Mouse (Mus musculus) NIH3T3 (cell line): ENCODE results near the gene Tmem230.
A peak's percentile ranks its signal among the peaks of the same experiment; 100 is the strongest.

Experiments used
- DNase-seq: peaks from one replicate; pipeline ENCODE4 v3.0.0-alpha.2; 2012; ENCODE audit warnings: low read depth

Gene Tmem230

DNA sequence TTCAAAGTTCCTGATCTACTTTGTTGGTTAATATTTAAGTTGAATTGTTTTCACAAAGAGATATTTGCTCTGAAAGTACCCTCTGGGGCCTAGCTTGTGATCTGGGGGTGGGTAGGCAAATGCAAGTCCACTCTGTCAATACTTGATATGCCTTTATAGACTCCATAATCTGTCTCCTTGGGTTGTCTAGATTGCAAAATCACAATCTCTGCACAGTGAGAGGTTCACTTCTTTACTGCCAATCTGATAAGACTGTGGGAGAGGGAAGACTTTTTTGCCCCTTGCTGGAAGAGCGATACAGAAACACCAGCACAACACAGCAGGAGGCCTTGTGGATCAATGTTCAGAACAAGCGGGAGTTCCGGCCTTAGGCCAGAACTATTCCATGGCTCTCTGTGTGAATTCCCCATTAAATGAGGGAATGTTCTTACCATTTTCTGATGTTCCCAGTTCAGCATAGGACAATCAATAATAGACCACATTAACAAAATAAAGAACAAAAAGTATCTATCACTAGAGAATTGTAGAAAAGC is 15.1 kb downstream of the Tmem230 start:
- DNase-seq: no peak

DNA sequence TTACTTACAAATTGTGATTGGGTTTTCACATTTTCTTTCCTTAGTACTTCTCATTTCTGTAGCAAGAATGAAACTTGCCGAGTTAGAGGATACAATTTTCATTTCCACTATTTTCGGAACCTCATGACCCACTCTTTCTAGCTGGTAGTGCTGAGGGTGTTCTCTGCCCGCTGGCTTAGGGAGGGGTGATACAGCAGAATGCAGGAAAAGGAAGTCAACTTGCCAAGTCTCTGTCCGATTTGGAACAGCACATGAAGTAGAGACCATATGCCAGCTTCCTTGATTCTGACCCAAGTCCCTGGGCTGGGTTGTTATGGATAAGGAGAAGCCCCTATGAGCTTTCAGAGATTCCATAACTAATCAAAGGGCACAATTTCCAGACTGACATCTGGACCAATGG is 23.2 kb downstream of the Tmem230 start:
- no peak for DNase-seq

DNA sequence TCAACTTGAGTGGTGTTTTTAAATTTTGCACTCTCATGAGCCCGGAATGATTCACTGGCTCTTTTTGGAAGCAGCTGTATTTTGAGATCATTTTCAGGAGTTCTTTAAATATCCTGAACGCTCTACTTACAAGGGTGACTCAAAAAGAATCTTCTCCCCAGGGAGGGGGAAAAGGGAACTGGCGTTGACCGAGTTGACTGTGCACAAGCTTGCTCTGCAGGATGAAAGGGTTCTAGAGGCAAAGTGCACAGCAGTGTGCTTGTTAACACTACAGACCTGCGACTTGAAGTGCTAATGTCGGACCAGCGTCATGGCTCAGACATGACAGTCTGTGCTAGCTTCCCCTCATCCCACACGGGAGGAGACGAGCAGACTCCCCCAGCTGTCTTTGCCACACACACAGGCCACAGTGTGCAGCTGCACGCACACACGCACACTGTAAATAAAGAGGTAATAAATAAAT is 26.0 kb downstream of the Tmem230 start:
- DNase-seq: peak; percentile 82

DNA sequence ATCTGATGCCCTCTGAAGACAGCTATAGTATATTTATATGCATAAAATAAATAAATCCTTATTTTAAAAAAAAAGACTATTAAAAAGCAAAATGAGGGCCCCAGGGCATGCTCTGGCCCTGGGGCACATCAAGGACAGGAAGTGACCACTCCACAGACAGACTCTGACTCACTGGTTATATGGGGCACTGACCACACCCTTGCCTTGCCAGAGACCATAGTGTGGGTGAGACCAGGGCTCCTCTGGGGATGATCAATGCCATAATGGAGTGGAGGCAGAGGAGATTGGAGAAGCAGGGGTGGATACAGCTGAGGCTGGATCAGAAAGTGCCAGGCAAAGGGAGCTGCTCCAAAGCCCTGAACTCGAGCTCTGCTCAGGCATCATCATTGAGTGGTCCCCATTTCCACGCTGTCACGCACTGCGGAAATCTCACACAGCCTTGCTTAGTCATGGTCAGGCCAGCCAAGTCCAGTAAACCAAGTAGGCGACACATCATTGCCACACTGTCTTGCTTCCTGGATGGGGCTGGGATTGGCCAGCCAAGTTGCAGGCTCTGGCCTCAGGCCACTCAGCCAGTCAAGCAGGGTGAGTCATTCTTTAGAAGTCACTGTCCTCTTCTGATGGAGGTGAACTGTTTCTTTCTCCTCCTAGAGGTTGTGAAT is 35.5 kb downstream of the Tmem230 start:
- peak; percentile 79 for DNase-seq

DNA sequence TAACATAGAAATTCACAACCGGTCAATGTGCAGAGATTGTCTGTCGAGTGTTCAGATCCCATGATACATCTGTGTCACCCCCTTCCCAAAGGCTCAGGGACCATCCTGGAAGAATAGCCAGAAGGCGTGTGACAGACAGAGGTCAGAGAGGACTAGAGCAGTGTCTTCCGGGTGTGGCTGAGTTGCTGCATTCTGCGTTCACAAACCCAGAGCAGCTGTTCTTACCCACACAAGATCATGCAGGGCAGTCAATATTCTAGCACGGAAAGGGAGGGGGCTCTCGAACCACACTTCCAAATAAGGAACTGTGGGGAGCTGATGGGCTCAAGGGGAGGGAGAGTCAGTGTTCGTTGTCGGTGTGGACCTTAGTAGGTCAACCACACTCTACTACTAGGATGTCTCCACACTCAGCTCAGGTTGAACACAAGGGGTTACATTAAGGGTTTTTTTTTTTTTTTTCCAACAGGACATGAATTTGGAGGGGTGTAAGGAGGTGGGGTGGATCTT is 36.7 kb downstream of the Tmem230 start:
- DNase-seq: no peak

DNA sequence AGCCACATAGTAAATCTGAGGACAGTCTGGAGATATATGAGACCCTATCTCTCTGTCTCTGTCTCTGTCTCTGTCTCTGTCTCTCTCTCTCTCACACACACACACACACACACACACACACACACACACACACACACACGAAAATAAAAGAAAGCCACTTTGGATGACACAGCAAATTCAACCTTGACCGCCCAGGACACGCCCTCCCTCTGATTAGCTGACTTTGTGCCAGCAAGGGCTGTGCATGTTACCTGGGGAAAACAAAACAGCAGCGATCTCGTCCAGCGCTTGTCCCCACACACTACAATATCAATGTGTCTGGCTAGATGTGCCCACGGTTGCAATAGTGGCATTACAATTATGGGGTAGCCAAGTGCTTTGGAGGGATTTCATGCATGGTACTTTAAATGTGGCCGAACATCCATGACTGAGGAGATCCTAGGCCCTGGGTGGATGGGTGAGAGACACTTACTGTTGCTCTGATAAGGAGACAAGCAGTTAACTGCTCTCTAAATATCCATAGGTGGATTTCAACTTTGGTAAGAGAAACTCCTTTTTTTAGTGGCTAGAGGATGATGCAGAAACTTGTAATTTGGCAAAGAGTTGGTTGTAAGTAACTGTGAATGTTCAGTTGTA is 39.2 kb downstream of the Tmem230 start:
- DNase-seq: no peak

DNA sequence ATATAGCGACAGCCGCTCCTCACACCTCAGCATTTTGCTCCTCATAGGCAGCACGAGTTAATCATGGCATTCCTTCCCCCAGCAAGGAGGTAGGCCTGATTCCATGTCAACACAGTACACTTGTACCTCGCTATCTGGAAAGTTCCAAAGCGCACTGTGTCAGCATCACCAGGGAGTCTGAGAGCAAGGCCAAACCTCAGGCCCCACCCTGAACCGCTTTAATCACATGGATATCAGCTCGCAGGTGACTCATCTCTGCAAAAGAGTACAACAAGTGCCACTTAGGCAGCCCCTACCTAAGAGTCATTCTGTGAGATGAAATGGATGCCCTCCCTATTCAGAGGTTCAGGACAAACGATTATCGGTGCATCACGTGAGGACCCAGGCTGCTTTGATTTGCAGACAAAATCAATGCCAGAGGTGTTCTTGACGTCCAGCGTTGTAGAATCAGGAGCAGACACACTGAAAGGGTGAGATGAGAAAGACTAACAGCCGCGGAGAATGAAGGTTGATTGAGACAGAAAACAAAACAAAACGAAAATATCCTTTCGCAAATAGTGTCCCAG is 41.2 kb downstream of the Tmem230 start:
- no peak for DNase-seq

DNA sequence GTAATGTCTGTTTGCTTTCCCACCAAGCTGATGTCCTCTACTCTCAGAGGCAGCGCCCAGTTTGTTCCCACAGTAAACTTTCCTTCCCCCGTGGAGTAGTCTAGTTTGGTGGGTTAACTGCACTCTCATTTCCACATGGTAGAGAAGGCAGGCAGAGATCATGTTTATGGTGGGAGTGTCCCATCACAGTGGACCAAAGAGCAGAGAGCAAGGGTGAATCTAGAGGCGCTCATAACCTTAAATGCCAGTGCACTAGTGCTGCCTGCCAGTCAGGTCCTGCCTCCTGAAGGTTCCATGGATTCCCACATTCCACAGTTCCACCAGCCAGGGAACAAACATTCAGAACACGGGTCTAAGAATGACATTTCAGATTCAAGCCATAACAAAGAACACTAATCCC is 42.1 kb downstream of the Tmem230 start:
- DNase-seq: no peak

DNA sequence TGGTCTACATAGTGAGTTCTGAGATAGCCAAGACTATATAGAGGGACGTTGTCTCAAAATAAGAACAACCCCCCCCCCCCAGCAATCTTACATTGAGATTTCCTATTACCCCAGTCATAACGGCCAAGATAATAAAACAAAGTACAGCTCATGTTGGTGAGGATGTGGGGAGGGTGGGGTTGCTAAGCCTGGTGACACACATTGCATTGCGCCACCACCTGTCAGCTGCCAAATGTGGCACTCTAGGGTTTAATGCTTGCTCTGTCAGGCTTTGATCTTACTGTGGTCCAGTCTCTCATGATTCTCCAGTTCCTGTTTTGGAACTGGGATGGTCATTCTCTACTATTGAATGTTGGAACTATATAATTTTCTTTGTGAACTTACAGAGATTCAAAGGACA is 43.8 kb downstream of the Tmem230 start:
- peak; percentile 41 for DNase-seq

DNA sequence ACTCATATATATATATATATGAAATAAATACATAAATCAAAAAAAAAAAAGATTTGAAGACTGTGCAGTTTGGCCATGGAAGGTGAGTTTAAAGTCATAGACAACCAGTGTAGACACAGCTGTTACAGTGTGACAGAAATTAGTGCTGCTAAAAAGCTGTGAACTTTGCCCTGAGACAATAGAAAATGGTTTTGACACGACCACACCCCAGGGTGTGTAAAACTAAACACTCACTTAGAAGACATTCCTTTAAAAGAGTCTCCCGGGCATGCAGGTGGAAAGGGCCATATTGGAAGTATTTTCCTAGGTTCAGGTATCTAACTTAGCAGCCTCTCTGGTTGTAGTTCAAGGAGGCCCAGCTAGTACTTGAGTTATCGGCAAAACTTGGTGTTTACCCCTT is 44.4 kb downstream of the Tmem230 start:
- DNase-seq: no peak

DNA sequence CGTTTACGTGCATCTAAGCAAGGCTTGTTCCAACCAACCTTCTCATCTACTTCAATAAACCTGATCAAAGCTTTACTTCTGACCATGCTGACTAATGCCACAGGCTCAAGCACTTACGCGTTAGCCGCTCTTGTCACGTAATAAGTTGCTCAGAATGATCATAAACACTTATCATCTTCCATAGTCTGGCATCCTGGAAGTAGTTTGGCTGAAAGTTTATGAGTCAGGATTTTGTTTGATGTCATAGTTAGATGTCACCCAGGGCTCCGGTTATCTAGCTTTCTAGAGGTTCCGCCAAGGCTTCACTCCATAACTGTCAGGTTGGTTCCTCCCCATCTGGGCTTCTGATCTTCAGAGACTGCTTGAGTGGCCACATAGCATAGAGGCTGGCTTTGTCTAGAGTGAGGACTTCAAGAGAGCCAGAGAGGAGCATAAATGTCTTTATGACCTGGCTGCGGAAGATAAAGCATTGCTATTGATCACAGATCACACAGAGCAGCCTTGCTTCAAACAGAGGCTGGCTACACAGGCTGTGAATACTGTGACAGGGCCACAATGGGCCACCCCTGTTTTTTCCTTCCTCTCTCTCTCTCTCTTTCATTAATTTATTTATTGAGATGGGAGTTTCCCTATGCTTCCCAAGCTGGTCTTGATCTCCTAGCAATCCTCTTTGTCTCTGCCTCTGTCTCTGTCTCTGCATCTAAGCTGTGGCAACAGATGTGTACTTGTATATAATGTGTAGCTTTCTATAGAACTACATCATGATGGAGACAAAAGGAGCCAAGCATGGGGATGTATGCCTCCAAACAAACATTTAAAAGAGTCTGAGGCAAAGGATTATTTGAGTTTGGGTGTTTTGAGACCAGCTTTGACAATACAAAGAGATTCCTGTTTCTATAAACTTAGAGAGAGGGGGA is 49.3 kb downstream of the Tmem230 start:
- DNase-seq: no peak

DNA sequence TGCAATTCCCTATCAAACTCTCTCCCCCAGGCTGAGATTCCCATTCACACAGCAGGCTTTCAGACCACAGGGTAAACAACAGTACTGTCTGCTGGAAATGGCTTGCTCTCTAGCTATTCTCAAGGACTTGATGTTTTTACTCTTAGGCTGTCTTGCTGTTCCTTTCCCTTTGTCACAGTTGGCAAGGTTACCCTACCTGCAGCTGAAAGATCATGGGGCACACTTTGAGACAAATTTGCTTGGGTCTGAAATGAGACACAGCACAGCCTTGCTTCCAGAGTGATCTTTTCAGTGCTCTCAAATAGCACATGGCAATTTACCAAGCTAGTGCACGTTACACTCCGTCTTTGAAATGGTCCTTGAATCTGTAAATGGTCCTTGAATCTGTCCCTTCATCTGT is 52.0 kb downstream of the Tmem230 start:
- DNase-seq: no peak

DNA sequence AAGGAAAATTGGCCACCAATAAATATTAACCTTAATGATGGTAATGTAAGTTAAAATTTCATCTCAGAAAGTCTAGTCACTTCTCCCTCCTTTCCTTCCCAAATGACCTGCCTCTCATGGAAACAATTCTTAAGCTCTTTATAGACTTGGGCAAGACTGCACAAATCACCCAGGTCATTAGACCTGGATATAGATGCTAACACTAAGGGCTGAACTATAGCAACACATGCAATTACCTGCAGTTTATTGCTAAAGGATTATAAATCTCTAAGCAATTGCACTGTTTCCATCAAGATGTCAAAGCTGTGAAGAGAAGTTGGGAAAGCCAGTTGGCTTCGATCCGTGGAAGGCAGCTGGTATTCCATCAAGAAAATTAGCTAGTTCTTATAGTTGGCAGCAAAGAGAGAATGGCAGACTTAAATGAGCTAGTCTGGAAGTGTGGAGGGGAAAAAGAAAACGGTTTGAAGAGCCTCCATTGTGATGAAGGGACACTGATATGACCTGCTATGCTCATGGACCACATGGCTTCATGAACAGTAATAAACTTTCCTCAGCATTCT is 56.9 kb downstream of the Tmem230 start:
- no peak for DNase-seq
